25 mouse cellular contexts compared by ENCODE assay signal in the genomic region with DNA sequence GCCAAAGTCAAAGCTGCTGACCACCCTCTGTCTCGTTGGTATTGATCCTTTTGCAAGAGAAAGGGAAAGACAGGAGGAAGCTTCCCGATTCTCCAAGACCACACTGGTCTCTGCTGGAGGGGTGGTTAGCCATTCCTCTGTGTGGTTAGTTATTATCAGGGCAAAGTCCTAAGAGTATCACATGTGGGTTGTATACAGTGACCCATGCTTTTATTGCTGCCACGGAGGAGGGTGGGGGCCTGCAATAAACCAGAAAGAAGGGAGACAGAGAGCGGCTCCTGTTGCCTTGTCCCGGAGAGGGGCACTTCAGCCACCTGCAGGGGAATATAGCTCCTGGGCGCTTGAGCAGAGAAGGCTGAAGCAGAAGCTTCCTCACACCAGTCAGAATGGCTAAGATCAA. TPM values are rescaled to one million over a fixed set of nuclear protein-coding genes. Genes with fewer than 3 reads are reported as not detected.
DNase-seq lines count a peak whose midpoint lies in the region; ATAC-seq and TF ChIP-seq lines count a peak whose summit lies in the region.
"Had no signal": no experiment of that assay in that cellular context is flagged by ENCODE, and none has a peak within 500 bp of the region (broad histone marks: within the 10 kb centered on the region; RNA-seq: fewer than 3 reads in every experiment).

No protein-coding gene starts in this region.

- intact Hi-C loops in gastrocnemius, adult 2 months (cut with DNase I): no loop called here
- intact Hi-C loops in gastrocnemius, postnatal 36 days (cut with DNase I): no loop called here
- intact Hi-C loops in heart, adult 2 months (cut with DNase I): no loop called here

- 85% methylated on average over 6 of the region's 6 CpGs for WGBS in heart, adult 2 months
- 80% methylated on average over 6 of the region's 6 CpGs for WGBS in heart, embryonic 10.5 days
- WGBS in intestine, postnatal 0 days: 52% methylated on average over 6 of the region's 6 CpGs

- TF ChIP-seq CTCF in gastrocnemius, adult 2 months (IDR thresholded peaks at IDR 0.05): peak; percentile 17; the same call in 1 of the 2 replicates
- peak; percentile 15 for TF ChIP-seq CTCF in heart, adult 2 months (IDR thresholded peaks at IDR 0.05)
- no peak for TF ChIP-seq CTCF in intestine, postnatal 0 days (IDR thresholded peaks at IDR 0.05; ENCODE audit: low read depth)

- H3K9me3 ChIP-seq in heart, embryonic 10.5 days: no peaks in the 10 kb centered on the region
- no peaks in the 10 kb centered on the region for H3K9me3 ChIP-seq in intestine, postnatal 0 days (ENCODE audit: control insufficient read depth)
- H3K9me3 ChIP-seq: embryonic facial prominence, embryonic 10.5 days; embryonic facial prominence, embryonic 12.5 days; forebrain, embryonic 13.5 days; G1E had no signal

- H3K9ac ChIP-seq in heart, adult 2 months (ENCODE audit: low read depth, low read length): no peak overlapping the region
- H3K9ac ChIP-seq in intestine, postnatal 0 days (ENCODE audit: low read depth, low read length): no peak overlapping the region
- H3K9ac ChIP-seq: embryonic facial prominence, embryonic 12.5 days; forebrain, embryonic 13.5 days had no signal

- no peaks in the 10 kb centered on the region for H3K36me3 ChIP-seq in heart, adult 2 months (ENCODE audit: control insufficient read depth, insufficient read depth, low read length)
- H3K36me3 ChIP-seq in heart, embryonic 10.5 days: no peaks in the 10 kb centered on the region
- no peaks in the 10 kb centered on the region for H3K36me3 ChIP-seq in intestine, postnatal 0 days (ENCODE audit: control insufficient read depth, insufficient read depth)
- H3K36me3 ChIP-seq: embryonic facial prominence, embryonic 10.5 days; embryonic facial prominence, embryonic 12.5 days; G1E had no signal

- TF ChIP-seq POLR2A in heart, adult 2 months (IDR thresholded peaks at IDR 0.05; ENCODE audit: insufficient read depth, low read depth, low read length): no peak

- DNase-seq in gastrocnemius, adult 2 months: no peak
- no peak for DNase-seq in gastrocnemius, postnatal 36 days
- no peak for DNase-seq in heart, adult 2 months
- DNase-seq in heart, embryonic 10.5 days (ENCODE audit: low spot score): no peak
- peak; percentile 38 for DNase-seq in thymus, postnatal 14 days
- DNase-seq in thymus, postnatal 4 days: no peak
- no peak for DNase-seq in testis, postnatal 14 days (ENCODE audit: low spot score)
- DNase-seq: adrenal gland, adult 8-10 months; adrenal gland, postnatal 14 days; adrenal gland, postnatal 36 days; B cell, adult 2 months; cerebellum, adult 11-12 months; cerebellum, adult 2 months; cerebellum, adult 9-10 months; cerebellum, postnatal 10 days; cerebellum, postnatal 25 days had no signal

- no peaks in the 10 kb centered on the region for H3K27me3 ChIP-seq in heart, adult 2 months (ENCODE audit: control insufficient read depth, insufficient read depth, low read length)
- H3K27me3 ChIP-seq in heart, embryonic 10.5 days (ENCODE audit: insufficient read depth, poor library complexity, severe bottlenecking): peaks cover 7% of the 10 kb centered on the region
- no peaks in the 10 kb centered on the region for H3K27me3 ChIP-seq in intestine, postnatal 0 days (replicated peaks; ENCODE audit: control insufficient read depth, insufficient read depth, low read length)
- H3K27me3 ChIP-seq: CH12.LX; embryonic facial prominence, embryonic 12.5 days had no signal

- no peaks in the 10 kb centered on the region for H3K4me1 ChIP-seq in heart, adult 2 months (ENCODE audit: control insufficient read depth, insufficient read depth, low read length)
- H3K4me1 ChIP-seq in heart, embryonic 10.5 days: no peaks in the 10 kb centered on the region; the same call in 1 of the 2 replicates
- no peaks in the 10 kb centered on the region for H3K4me1 ChIP-seq in intestine, postnatal 0 days (replicated peaks; ENCODE audit: control insufficient read depth, insufficient read depth, low read length)
- H3K4me1 ChIP-seq: forebrain, embryonic 13.5 days had no signal

- H3K79me2 ChIP-seq in heart, adult 2 months (replicated peaks; ENCODE audit: control insufficient read depth, insufficient read depth, low read length): no peaks in the 10 kb centered on the region

- no peak overlapping the region for H3K4me3 ChIP-seq in gastrocnemius, adult 2 months
- H3K4me3 ChIP-seq in heart, adult 2 months: no peak overlapping the region
- H3K4me3 ChIP-seq in heart, embryonic 10.5 days: no peak overlapping the region
- H3K4me3 ChIP-seq in intestine, postnatal 0 days (ENCODE audit: low read depth, low read length): no peak overlapping the region
- H3K4me3 ChIP-seq: embryonic facial prominence, embryonic 10.5 days; embryonic facial prominence, embryonic 12.5 days; forebrain, embryonic 13.5 days had no signal

- no peak overlapping the region for H3K27ac ChIP-seq in gastrocnemius, adult 2 months
- H3K27ac ChIP-seq in heart, adult 2 months: no peak overlapping the region
- no peak overlapping the region for H3K27ac ChIP-seq in heart, embryonic 10.5 days
- H3K27ac ChIP-seq in intestine, postnatal 0 days (ENCODE audit: low read depth, low read length): no peak overlapping the region
- H3K27ac ChIP-seq: embryonic facial prominence, embryonic 10.5 days; embryonic facial prominence, embryonic 12.5 days; forebrain, embryonic 13.5 days had no signal

- TF ChIP-seq EP300 in heart, adult 2 months (IDR thresholded peaks at IDR 0.05; ENCODE audit: insufficient read depth, low read depth, low read length): no peak

- ATAC-seq in intestine, postnatal 0 days: peak; percentile 92
- ATAC-seq: activated CD4-positive, CD25-positive, alpha-beta regulatory T cell, adult 4 months; CD4-positive, CD25-positive, alpha-beta regulatory T cell, adult 4 months; forebrain, embryonic 13.5 days; Patski had no signal

- no peak overlapping the region for H3K4me2 ChIP-seq in intestine, postnatal 0 days (replicated peaks; ENCODE audit: low read depth)
- H3K4me2 ChIP-seq: embryonic facial prominence, embryonic 12.5 days; forebrain, embryonic 13.5 days had no signal

RNA-seq across cellular contexts. Expression of a gene that starts 41.2 kb away (rescaled TPM):
- total RNA-seq in gastrocnemius, adult 2 months (2021): 1 to 10 TPM; 7.9 to 8.5 TPM
- total RNA-seq in gastrocnemius, postnatal 36 days (2021): 1 to 10 TPM; 6.8 to 9.1 TPM
- total RNA-seq in heart, adult 2 months (2021): 10 to 100 TPM; 23.5 to 28.2 TPM
- polyA plus RNA-seq in heart, adult 2 months (2012; rRNA removed): 14.9 and 17.4 TPM in 2 replicates
- polyA plus RNA-seq in heart, embryonic 10.5 days (2016; fragmentation: Nextera tagmentation; extraction: Ambion mirVana): 17.5 and 20.8 TPM in 2 replicates
- polyA plus RNA-seq in intestine, postnatal 0 days (2015; fragmentation: Nextera tagmentation; extraction: Ambion mirVana): 6.0 and 6.1 TPM in 2 replicates

RNA-seq across cellular contexts. Expression of a gene that starts 52.1 kb away (rescaled TPM):
- total RNA-seq in gastrocnemius, adult 2 months (2021): 10 to 100 TPM; 11.6 to 11.7 TPM
- total RNA-seq in gastrocnemius, postnatal 36 days (2021): 10 to 100 TPM; 17.2 to 17.4 TPM
- total RNA-seq in heart, adult 2 months (2021): 10 to 100 TPM; 40.7 to 48.7 TPM
- 22.6 and 39.6 TPM in 2 replicates for polyA plus RNA-seq in heart, adult 2 months (2012; rRNA removed)
- 47.2 and 50.2 TPM in 2 replicates for polyA plus RNA-seq in heart, embryonic 10.5 days (2016; fragmentation: Nextera tagmentation; extraction: Ambion mirVana)
- 13.3 and 13.6 TPM in 2 replicates for polyA plus RNA-seq in intestine, postnatal 0 days (2015; fragmentation: Nextera tagmentation; extraction: Ambion mirVana)
- polyA plus RNA-seq: G1E had no signal
